Mouse (Mus musculus) splenic B cell, adult 2 months (primary cell): Measurements from ENCODE around the gene Serpini1.

Source experiments
- DNase-seq: peaks from one replicate; pipeline ENCODE4 v3.0.0-alpha.2; 2011; ENCODE audit warnings: low read depth, low spot score
- H3K27me3 ChIP-seq: 2 replicates; pipeline ENCODE4 v1.6.1; 2012; ENCODE audit warnings: mild to moderate bottlenecking, low read length, moderate library complexity, mixed read lengths; ENCODE audit not compliant: control insufficient read depth, poor library complexity, insufficient read depth, severe bottlenecking
- H3K36me3 ChIP-seq: 2 replicates; pipeline ENCODE4 v1.6.1; 2012; ENCODE audit warnings: mild to moderate bottlenecking, low read length, moderate library complexity, mixed read lengths; ENCODE audit not compliant: control insufficient read depth, poor library complexity, insufficient read depth, severe bottlenecking

Serpini1 gene

DNA sequence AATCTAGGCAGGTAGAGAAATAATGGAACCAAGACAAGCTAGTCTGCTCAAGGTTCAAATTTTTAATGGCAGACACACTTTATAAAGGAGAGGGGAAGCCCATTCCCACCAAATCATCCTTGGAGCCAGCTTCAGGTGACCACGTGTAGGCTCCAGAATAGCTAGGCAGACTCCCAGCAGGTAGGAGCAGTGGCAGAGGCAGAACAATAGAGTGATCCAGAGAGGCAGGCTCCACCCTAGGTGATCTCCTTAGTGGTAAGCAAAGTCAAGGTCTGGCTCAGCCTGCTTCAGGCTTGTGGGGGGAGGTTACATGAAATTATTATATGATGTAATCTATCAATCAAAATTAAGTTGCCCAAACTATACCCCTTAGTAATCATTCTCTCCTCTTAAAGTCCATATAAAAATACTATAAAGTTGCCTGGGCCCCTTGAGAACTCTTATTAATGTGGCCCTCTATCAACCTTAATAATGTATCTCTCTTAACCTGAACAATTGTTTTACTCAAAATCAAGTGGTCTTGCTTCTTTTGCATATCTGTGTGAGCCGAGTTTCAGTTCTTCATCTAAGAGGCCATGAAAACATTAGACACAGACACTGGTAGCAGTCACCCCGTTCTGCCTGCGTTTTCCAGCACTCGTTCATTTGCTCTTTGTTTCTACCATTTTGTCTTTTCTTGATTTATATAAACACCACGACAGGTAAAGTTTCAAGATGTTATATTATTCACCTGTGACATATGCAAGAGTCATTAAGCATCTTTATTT lies 98.4 kb downstream of the Serpini1 start:
- DNase-seq: peak; percentile 64
- no peaks in the 10 kb centered on the region for H3K27me3 ChIP-seq
- no peaks in the 10 kb centered on the region for H3K36me3 ChIP-seq

GRCm38 (mm10) chr3:75666962-75667361 lies 109.6 kb downstream of the Serpini1 start:
- peak; percentile 35 for DNase-seq
- Histone ChIP-seq H3K36me3 (no peaks in the 10 kb centered on the region), H3K27me3 (no peaks in the 10 kb centered on the region)

- DNase-seq: no peak
- no peaks in the 10 kb centered on the region; the same call in 1 of the 2 replicates for H3K27me3 ChIP-seq
- no peaks in the 10 kb centered on the region for H3K36me3 ChIP-seq
Measured at GRCm38 (mm10) chr3:75670425-75670824, 113.1 kb downstream of the Serpini1 start.

DNA sequence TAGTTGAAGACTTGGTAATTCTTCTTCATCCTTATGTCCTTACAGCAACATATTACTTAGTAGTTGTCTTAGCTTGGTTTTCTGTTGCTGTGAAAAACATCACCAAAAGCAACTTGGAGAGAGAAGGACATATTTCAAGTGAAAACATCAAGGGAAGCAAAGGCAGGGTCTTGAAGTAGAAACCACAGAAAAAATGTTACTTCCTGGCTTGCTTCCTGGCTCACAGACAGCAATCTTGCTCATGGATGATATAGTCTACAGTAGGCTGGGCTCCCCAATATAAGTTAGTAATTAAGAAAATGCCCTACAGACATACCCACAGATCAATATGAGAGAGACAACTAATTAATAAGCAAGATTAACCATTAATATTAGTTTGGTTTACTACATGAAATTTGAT lies 125.5 kb downstream of the Serpini1 start:
- H3K27me3 ChIP-seq: no peaks in the 10 kb centered on the region
- DNase-seq: peak; percentile 7

GRCm38 (mm10) chr3:75686775-75687174 lies 129.4 kb downstream of the Serpini1 start:
- no peaks in the 10 kb centered on the region for H3K27me3 ChIP-seq
- no peak for DNase-seq
- no peaks in the 10 kb centered on the region for H3K36me3 ChIP-seq

More for the DNA sequence above, 125.5 kb downstream of the Serpini1 start:
- H3K36me3 ChIP-seq: no peaks in the 10 kb centered on the region

- no peak for DNase-seq
- no peaks in the 10 kb centered on the region for H3K27me3 ChIP-seq
- H3K36me3 ChIP-seq: no peaks in the 10 kb centered on the region
Measured at GRCm38 (mm10) chr3:75687187-75687825, 130.0 kb downstream of the Serpini1 start.

DNA sequence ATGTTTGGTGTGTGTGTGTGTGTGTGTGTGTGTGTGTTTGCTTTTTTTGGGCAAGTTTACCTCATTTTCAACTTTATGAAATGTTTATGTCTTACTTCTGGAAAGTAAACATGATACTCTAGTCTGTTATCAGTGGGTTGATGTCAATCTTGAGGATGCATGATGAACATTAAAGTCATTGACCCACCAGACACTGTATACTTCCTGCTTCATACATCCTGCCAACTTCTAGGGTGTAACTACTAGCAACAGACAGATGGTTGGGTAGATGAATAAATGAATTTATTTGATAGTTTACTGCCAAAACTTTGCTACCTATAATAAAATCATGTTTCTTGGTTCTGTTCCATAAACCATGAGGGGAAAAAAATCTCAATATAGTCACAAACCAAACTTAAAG lies 133.0 kb downstream of the Serpini1 start:
- no peaks in the 10 kb centered on the region for H3K27me3 ChIP-seq
- DNase-seq: no peak
- H3K36me3 ChIP-seq: no peaks in the 10 kb centered on the region

DNA sequence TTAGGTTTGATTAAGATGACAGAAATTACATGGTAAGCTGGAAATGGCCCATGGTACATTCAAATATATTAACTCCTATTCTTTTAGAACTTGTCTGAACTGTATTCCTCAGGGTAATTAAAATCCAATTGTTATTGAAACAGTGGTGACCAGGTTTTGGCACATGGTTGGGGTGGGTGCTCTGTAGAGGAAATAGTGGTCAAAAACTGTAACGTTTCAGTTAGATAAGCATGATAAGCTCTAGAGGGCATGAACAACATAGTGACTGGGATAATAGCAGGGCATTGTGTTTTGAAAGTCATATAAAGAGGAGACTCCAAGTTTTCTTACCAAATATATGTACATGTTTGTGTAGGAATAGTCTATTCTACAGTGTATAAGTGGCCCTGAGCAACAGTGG lies 134.7 kb downstream of the Serpini1 start:
- H3K36me3 ChIP-seq: no peaks in the 10 kb centered on the region
- no peak for DNase-seq

More for the DNA sequence above, 134.7 kb downstream of the Serpini1 start:
- H3K27me3 ChIP-seq: no peaks in the 10 kb centered on the region
